Mouse (Mus musculus): ENCODE measurements around the gene Gal3st4. TPM values are rescaled to one million over a fixed set of nuclear protein-coding genes. Genes with fewer than 3 reads are reported as not detected.
"Not testable (repeated sequence)": the region's sequence is repeated elsewhere in the genome, so short reads cannot be mapped to it uniquely, and the experiment has no call there.

The Gal3st4 gene
- total RNA-seq, 2 experiments from 2014 or later: 2.8 TPM

GRCm38 (mm10) chr5:138222111-138222510, 50.5 kb downstream of the Gal3st4 start:
- DNase-seq (ENCODE audit: low spot score in 2 of 2): peak; percentile 93 to 95

- DNase-seq (ENCODE audit: low spot score in 2 of 2): no peak
These were observed 52.8 kb downstream of the Gal3st4 start for GRCm38 (mm10) chr5:138219864-138220263.

- DNase-seq (ENCODE audit: low spot score in 2 of 2): not testable (repeated sequence)
These were observed 56.0 kb downstream of the Gal3st4 start for GRCm38 (mm10) chr5:138216632-138217031.

Other genes with a start within 250 kb of the Gal3st4 start
- not detected for gene Smok3c, start 219.6 kb downstream of the Gal3st4 start, total RNA-seq (2021)
- gene Zkscan1, start 187.8 kb downstream of the Gal3st4 start, total RNA-seq (2021): 10 to 100 TPM; 38.4 to 43.5 TPM
- 10 to 100 TPM; 23.0 to 26.6 TPM for gene Zscan21, start 155.9 kb downstream of the Gal3st4 start, total RNA-seq (2021)
- 10 to 100 TPM; 10.8 to 14.3 TPM for gene Zfp113, start 117.1 kb downstream of the Gal3st4 start, total RNA-seq (2021)
- 100 to 1,000 TPM; 129 to 145 TPM for gene Cops6, start 111.8 kb downstream of the Gal3st4 start, total RNA-seq (2021)
- 10 to 100 TPM; 25.9 to 26.5 TPM for gene Ap4m1, start 100.8 kb downstream of the Gal3st4 start, total RNA-seq (2021)
- gene Mcm7, start 100.4 kb downstream of the Gal3st4 start, total RNA-seq (2021): 10 to 100 TPM; 20.8 to 25.6 TPM
- gene Taf6, start 85.4 kb downstream of the Gal3st4 start, total RNA-seq (2021): 10 to 100 TPM; 26.2 to 30.0 TPM
- 10 to 100 TPM; 15.4 to 17.6 TPM for gene Cnpy4, start 85.4 kb downstream of the Gal3st4 start, total RNA-seq (2021)
- gene Mblac1, start 78.5 kb downstream of the Gal3st4 start, total RNA-seq (2021): 10 to 100 TPM; 11.4 to 14.2 TPM
- gene Nxpe5, start 46.9 kb downstream of the Gal3st4 start, total RNA-seq (2021): under 1 TPM in 1 of 2 experiments, not detected in 1; 0.21 TPM
- 10 to 100 TPM; 66.1 to 73.3 TPM for gene Lamtor4, start 17.4 kb downstream of the Gal3st4 start, total RNA-seq (2021)
- 10 to 100 TPM; 76.0 to 84.4 TPM for gene BC037034, start 8.8 kb downstream of the Gal3st4 start, total RNA-seq (2021)
- not detected for gene Gm43720, start 7.1 kb upstream of the Gal3st4 start, total RNA-seq (2021)
- gene Gpc2, start 7.2 kb upstream of the Gal3st4 start, total RNA-seq (2021): 10 to 100 TPM; 11.2 to 11.8 TPM
- gene Stag3, start 7.4 kb upstream of the Gal3st4 start, total RNA-seq (2021): 1 to 10 TPM; 3.3 to 4.1 TPM
- gene Pvrig, start 69.1 kb upstream of the Gal3st4 start, total RNA-seq (2021): not detected
- 10 to 100 TPM; 24.9 to 26.5 TPM for gene Zfp157, start 168.6 kb upstream of the Gal3st4 start, total RNA-seq (2021)